Mouse (Mus musculus): ENCODE measurements around the gene Acsf2. TPM values are rescaled to one million over a fixed set of nuclear protein-coding genes. Genes with fewer than 3 reads are reported as not detected.
A peak's percentile ranks its signal among the peaks of the same experiment; 100 is the strongest.

Acsf2 gene
- polyA plus RNA-seq, 1 experiment = 15.8 TPM

- H3K27me3 ChIP-seq (ENCODE audit: control insufficient read depth, insufficient read depth, low read length) = no peaks in the 10 kb centered on the region
- H3K4me1 ChIP-seq (replicated peaks; ENCODE audit: control insufficient read depth, insufficient read depth, low read length) = peaks cover 8% of the 10 kb centered on the region
- DNase-seq = no peak
- 97% methylated on average over 7 of the region's 7 CpGs for WGBS
- TF ChIP-seq POLR2A (IDR thresholded peaks at IDR 0.05; ENCODE audit: control insufficient read depth, extremely low read depth, insufficient read depth, low read length, poor library complexity) (no peak), CTCF (IDR thresholded peaks at IDR 0.05; ENCODE audit: borderline replicate concordance, control insufficient read depth, extremely low read depth, insufficient read depth, low read length, poor library complexity) (no peak)
- H3K27ac ChIP-seq (ENCODE audit: control insufficient read depth, insufficient read depth, low read length) = no peak overlapping the region
- H3K4me3 ChIP-seq (ENCODE audit: control insufficient read depth, insufficient read depth, low read length) = no peak overlapping the region
- no peaks in the 10 kb centered on the region for H3K36me3 ChIP-seq (ENCODE audit: control insufficient read depth, insufficient read depth, low read length)
Measured at GRCm38 (mm10) chr11:94600447-94600846, 1.2 kb downstream of the Acsf2 start.

DNA sequence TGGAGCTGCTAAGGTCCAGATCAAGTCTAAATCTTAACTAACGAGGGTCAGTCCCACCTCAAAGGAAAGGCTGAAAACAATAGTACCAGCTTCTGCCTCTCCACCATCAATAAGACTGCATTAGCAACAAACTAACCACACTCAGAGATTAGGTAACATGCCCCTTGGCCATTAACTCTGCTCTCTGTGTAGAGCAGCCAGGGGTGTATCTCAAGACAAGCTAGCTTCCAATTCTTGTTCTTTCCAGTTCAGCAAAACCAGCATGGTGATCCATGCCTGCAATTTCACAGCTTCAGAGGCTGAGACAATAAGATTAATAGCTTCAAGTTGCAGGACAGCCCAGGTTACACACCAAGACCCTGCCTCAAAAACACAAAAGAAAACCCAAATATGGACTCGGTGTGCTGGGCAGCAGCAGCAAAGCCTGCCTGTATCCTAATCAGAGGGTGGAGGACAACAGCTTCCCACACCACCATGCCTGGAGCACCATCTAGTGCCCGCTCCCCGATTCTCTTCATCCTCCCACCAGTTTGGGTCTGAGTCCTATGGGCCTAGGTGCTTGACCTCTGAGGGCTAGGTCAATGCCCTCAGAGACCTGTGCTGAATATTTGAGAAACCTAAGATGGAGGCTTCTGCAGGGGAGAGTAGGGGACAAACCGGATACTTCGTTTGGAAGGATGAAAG lies 3.1 kb downstream of the Acsf2 start:
- 95% methylated on average over 6 of the region's 6 CpGs for WGBS
- H3K36me3 ChIP-seq (ENCODE audit: control insufficient read depth, insufficient read depth, low read length) = no peaks in the 10 kb centered on the region
- no peak overlapping the region for H3K4me3 ChIP-seq (ENCODE audit: control insufficient read depth, insufficient read depth, low read length)
- H3K27me3 ChIP-seq (ENCODE audit: control insufficient read depth, insufficient read depth, low read length) = no peaks in the 10 kb centered on the region
- TF ChIP-seq POLR2A (IDR thresholded peaks at IDR 0.05; ENCODE audit: control insufficient read depth, extremely low read depth, insufficient read depth, low read length, poor library complexity) (no peak), CTCF (IDR thresholded peaks at IDR 0.05; ENCODE audit: borderline replicate concordance, control insufficient read depth, extremely low read depth, insufficient read depth, low read length, poor library complexity) (no peak)
- peaks cover 8% of the 10 kb centered on the region for H3K4me1 ChIP-seq (replicated peaks; ENCODE audit: control insufficient read depth, insufficient read depth, low read length)
- H3K27ac ChIP-seq (ENCODE audit: control insufficient read depth, insufficient read depth, low read length) = no peak overlapping the region
- DNase-seq = no peak

GRCm38 (mm10) chr11:94597319-94597718 lies 4.4 kb downstream of the Acsf2 start:
- 71% methylated on average over 4 of the region's 4 CpGs for WGBS
- Histone ChIP-seq H3K4me1 (replicated peaks; ENCODE audit: control insufficient read depth, insufficient read depth, low read length) (peaks cover 8% of the 10 kb centered on the region), H3K4me3 (ENCODE audit: control insufficient read depth, insufficient read depth, low read length) (no peak overlapping the region), H3K27me3 (ENCODE audit: control insufficient read depth, insufficient read depth, low read length) (no peaks in the 10 kb centered on the region), H3K27ac (ENCODE audit: control insufficient read depth, insufficient read depth, low read length) (no peak overlapping the region), H3K36me3 (ENCODE audit: control insufficient read depth, insufficient read depth, low read length) (no peaks in the 10 kb centered on the region)
- DNase-seq = no peak
- TF ChIP-seq POLR2A (IDR thresholded peaks at IDR 0.05; ENCODE audit: control insufficient read depth, extremely low read depth, insufficient read depth, low read length, poor library complexity) (no peak), CTCF (IDR thresholded peaks at IDR 0.05; ENCODE audit: borderline replicate concordance, control insufficient read depth, extremely low read depth, insufficient read depth, low read length, poor library complexity) (no peak)

- 71% methylated on average over 7 of the region's 7 CpGs for WGBS
- H3K27ac ChIP-seq (ENCODE audit: control insufficient read depth, insufficient read depth, low read length) = no peak overlapping the region
Measured at GRCm38 (mm10) chr11:94596311-94596852, 5.3 kb downstream of the Acsf2 start.

GRCm38 (mm10) chr11:94587511-94587910 lies 14.2 kb downstream of the Acsf2 start:
- no peak for DNase-seq
- Histone ChIP-seq H3K4me3 (ENCODE audit: control insufficient read depth, insufficient read depth, low read length) (no peak overlapping the region), H3K27ac (ENCODE audit: control insufficient read depth, insufficient read depth, low read length) (no peak overlapping the region), H3K4me1 (replicated peaks; ENCODE audit: control insufficient read depth, insufficient read depth, low read length) (peaks cover 13% of the 10 kb centered on the region), H3K36me3 (ENCODE audit: control insufficient read depth, insufficient read depth, low read length) (no peaks in the 10 kb centered on the region), H3K27me3 (ENCODE audit: control insufficient read depth, insufficient read depth, low read length) (no peaks in the 10 kb centered on the region)
- WGBS = 94% methylated on average over 6 of the region's 6 CpGs
- TF ChIP-seq CTCF (IDR thresholded peaks at IDR 0.05; ENCODE audit: borderline replicate concordance, control insufficient read depth, extremely low read depth, insufficient read depth, low read length, poor library complexity) (no peak), POLR2A (IDR thresholded peaks at IDR 0.05; ENCODE audit: control insufficient read depth, extremely low read depth, insufficient read depth, low read length, poor library complexity) (no peak)

More at GRCm38 (mm10) chr11:94596311-94596852, 5.3 kb downstream of the Acsf2 start:
- TF ChIP-seq CTCF (IDR thresholded peaks at IDR 0.05; ENCODE audit: borderline replicate concordance, control insufficient read depth, extremely low read depth, insufficient read depth, low read length, poor library complexity) = no peak
- TF ChIP-seq POLR2A (IDR thresholded peaks at IDR 0.05; ENCODE audit: control insufficient read depth, extremely low read depth, insufficient read depth, low read length, poor library complexity) = no peak
- Histone ChIP-seq H3K36me3 (ENCODE audit: control insufficient read depth, insufficient read depth, low read length) (no peaks in the 10 kb centered on the region), H3K4me1 (replicated peaks; ENCODE audit: control insufficient read depth, insufficient read depth, low read length) (peaks cover 7% of the 10 kb centered on the region), H3K4me3 (ENCODE audit: control insufficient read depth, insufficient read depth, low read length) (no peak overlapping the region), H3K27me3 (ENCODE audit: control insufficient read depth, insufficient read depth, low read length) (no peaks in the 10 kb centered on the region)
- peak; percentile 36 for DNase-seq

- Histone ChIP-seq H3K4me1 (replicated peaks; ENCODE audit: control insufficient read depth, insufficient read depth, low read length) (no peaks in the 10 kb centered on the region), H3K27ac (ENCODE audit: control insufficient read depth, insufficient read depth, low read length) (no peak overlapping the region), H3K27me3 (ENCODE audit: control insufficient read depth, insufficient read depth, low read length) (no peaks in the 10 kb centered on the region), H3K4me3 (ENCODE audit: control insufficient read depth, insufficient read depth, low read length) (no peak overlapping the region), H3K36me3 (ENCODE audit: control insufficient read depth, insufficient read depth, low read length) (no peaks in the 10 kb centered on the region)
- 95% methylated on average over 9 of the region's 9 CpGs for WGBS
- TF ChIP-seq CTCF (IDR thresholded peaks at IDR 0.05; ENCODE audit: borderline replicate concordance, control insufficient read depth, extremely low read depth, insufficient read depth, low read length, poor library complexity) = no peak
- no peak for TF ChIP-seq POLR2A (IDR thresholded peaks at IDR 0.05; ENCODE audit: control insufficient read depth, extremely low read depth, insufficient read depth, low read length, poor library complexity)
- no peak for DNase-seq
Measured at GRCm38 (mm10) chr11:94585091-94585490, 16.6 kb downstream of the Acsf2 start.

All from thymus, adult 2 months (tissue).